Mouse (Mus musculus) right cerebral cortex, postnatal 25 days (tissue): ENCODE data around the gene Rasal1.
A peak's percentile ranks its signal among the peaks of the same experiment; 100 is the strongest.

Experiments used
- DNase-seq: peaks from one replicate; pipeline ENCODE4 v3.0.0; 2022

Rasal1 gene

GRCm38 (mm10) chr5:120696865-120697264 lies 48.3 kb downstream of the Rasal1 start:
- DNase-seq, result no peak

GRCm38 (mm10) chr5:120698181-120698580 lies 49.6 kb downstream of the Rasal1 start:
- no peak for DNase-seq

- peak; percentile 50 for DNase-seq
Measured at GRCm38 (mm10) chr5:120698801-120699391, 50.3 kb downstream of the Rasal1 start.

GRCm38 (mm10) chr5:120700996-120701790 lies 52.6 kb downstream of the Rasal1 start:
- no peak for DNase-seq

- DNase-seq, result no peak
Measured at GRCm38 (mm10) chr5:120702421-120702820, 53.8 kb downstream of the Rasal1 start.

- no peak for DNase-seq
Measured at GRCm38 (mm10) chr5:120702969-120703368, 54.4 kb downstream of the Rasal1 start.

- DNase-seq, result no peak
Measured at GRCm38 (mm10) chr5:120703660-120704059, 55.0 kb downstream of the Rasal1 start.

GRCm38 (mm10) chr5:120704421-120704820 lies 55.8 kb downstream of the Rasal1 start:
- no peak for DNase-seq

GRCm38 (mm10) chr5:120706541-120706940 lies 57.9 kb downstream of the Rasal1 start:
- DNase-seq, result no peak

GRCm38 (mm10) chr5:120706976-120707375 lies 58.4 kb downstream of the Rasal1 start:
- DNase-seq, result no peak

- DNase-seq, result peak; percentile 60
Measured at GRCm38 (mm10) chr5:120710161-120710825, 61.7 kb downstream of the Rasal1 start.

GRCm38 (mm10) chr5:120710826-120711248 lies 62.2 kb downstream of the Rasal1 start:
- peak; percentile 54 for DNase-seq

- peak; percentile 88 for DNase-seq
Measured at GRCm38 (mm10) chr5:120711416-120711815, 62.8 kb downstream of the Rasal1 start.

- no peak for DNase-seq
Measured at GRCm38 (mm10) chr5:120711827-120712226, 63.2 kb downstream of the Rasal1 start, which contains the start of gene Dtx1. Dtx1 (minus strand) TSS chr5:120711927.

- DNase-seq, result no peak
Measured at GRCm38 (mm10) chr5:120712721-120713120, 64.1 kb downstream of the Rasal1 start.

GRCm38 (mm10) chr5:120714314-120714713 lies 65.7 kb downstream of the Rasal1 start:
- peak; percentile 77 for DNase-seq

GRCm38 (mm10) chr5:120717136-120717535 lies 68.5 kb downstream of the Rasal1 start:
- no peak for DNase-seq

- no peak for DNase-seq
Measured at GRCm38 (mm10) chr5:120718600-120719378, 70.2 kb downstream of the Rasal1 start.

GRCm38 (mm10) chr5:120721005-120721404 lies 72.4 kb downstream of the Rasal1 start:
- no peak for DNase-seq

GRCm38 (mm10) chr5:120725811-120726455 lies 77.3 kb downstream of the Rasal1 start:
- DNase-seq, result no peak
